Mouse (Mus musculus) neural tube, embryonic 10.5 days (tissue): ENCODE data around the gene Exoc6.

Experiments
- DNase-seq: peaks from one replicate; pipeline ENCODE4 v3.0.0-alpha.2; 2017; ENCODE audit warnings: low spot score; ENCODE audit errors: extremely low spot score

The Exoc6 gene

GRCm38 (mm10) chr19:37574802-37575201 lies 24.6 kb downstream of the Exoc6 start:
- no peak for DNase-seq

- no peak for DNase-seq
Measured at GRCm38 (mm10) chr19:37579607-37580006, 29.4 kb downstream of the Exoc6 start.

GRCm38 (mm10) chr19:37580438-37580837 lies 30.2 kb downstream of the Exoc6 start:
- DNase-seq = no peak

- no peak for DNase-seq
Measured at GRCm38 (mm10) chr19:37585210-37585609, 35.0 kb downstream of the Exoc6 start.

- no peak for DNase-seq
Measured at GRCm38 (mm10) chr19:37585684-37586083, 35.5 kb downstream of the Exoc6 start.

GRCm38 (mm10) chr19:37590544-37590943 lies 40.3 kb downstream of the Exoc6 start:
- no peak for DNase-seq

GRCm38 (mm10) chr19:37601968-37602848 lies 52.0 kb downstream of the Exoc6 start:
- no peak for DNase-seq

- no peak for DNase-seq
Measured at GRCm38 (mm10) chr19:37609991-37610390, 59.8 kb downstream of the Exoc6 start.

GRCm38 (mm10) chr19:37612893-37613292 lies 62.7 kb downstream of the Exoc6 start:
- DNase-seq = no peak

GRCm38 (mm10) chr19:37615039-37615630 lies 64.9 kb downstream of the Exoc6 start:
- DNase-seq = no peak

GRCm38 (mm10) chr19:37647994-37648393 lies 97.8 kb downstream of the Exoc6 start:
- DNase-seq = no peak

- DNase-seq = no peak
Measured at GRCm38 (mm10) chr19:37650526-37650925, 100.3 kb downstream of the Exoc6 start.

- no peak for DNase-seq
Measured at GRCm38 (mm10) chr19:37654012-37654411, 103.8 kb downstream of the Exoc6 start.

GRCm38 (mm10) chr19:37656441-37656840 lies 106.2 kb downstream of the Exoc6 start:
- DNase-seq = no peak

- no peak for DNase-seq
Measured at GRCm38 (mm10) chr19:37665256-37665655, 115.0 kb downstream of the Exoc6 start.

GRCm38 (mm10) chr19:37667855-37668594 lies 117.8 kb downstream of the Exoc6 start:
- DNase-seq = no peak

GRCm38 (mm10) chr19:37668657-37669056 lies 118.4 kb downstream of the Exoc6 start:
- DNase-seq = no peak

- DNase-seq = no peak
Measured at GRCm38 (mm10) chr19:37669486-37669885, 119.3 kb downstream of the Exoc6 start.

- no peak for DNase-seq
Measured at GRCm38 (mm10) chr19:37673393-37673792, 123.2 kb downstream of the Exoc6 start.

GRCm38 (mm10) chr19:37685281-37685680 lies 135.1 kb downstream of the Exoc6 start, which contains the start of gene Cyp26c1:
Cyp26c1 (plus strand) TSS chr19:37685581.
- peak; percentile 32 for DNase-seq

GRCm38 (mm10) chr19:37686347-37686746 lies 136.1 kb downstream of the Exoc6 start:
- peak; percentile 42 for DNase-seq
